Mouse (Mus musculus): ENCODE measurements around the gene Adm.
"Not testable (repeated sequence)": the region's sequence is repeated elsewhere in the genome, so short reads cannot be mapped to it uniquely, and the experiment has no call there.

- not testable (repeated sequence) for TF ChIP-seq POLR2A (IDR thresholded peaks at IDR 0.05; ENCODE audit: extremely low read depth, insufficient read depth, low read length); CTCF (IDR thresholded peaks at IDR 0.05; ENCODE audit: low read depth, low read length)
Measured at GRCm38 (mm10) chr7:110593991-110594390, 33.5 kb upstream of the Adm start.
